Mouse (Mus musculus): ENCODE results near the gene Ifi207.
"Not testable (repeated sequence)": the region's sequence is repeated elsewhere in the genome, so short reads cannot be mapped to it uniquely, and the experiment has no call there.

The Ifi207 gene

DNA sequence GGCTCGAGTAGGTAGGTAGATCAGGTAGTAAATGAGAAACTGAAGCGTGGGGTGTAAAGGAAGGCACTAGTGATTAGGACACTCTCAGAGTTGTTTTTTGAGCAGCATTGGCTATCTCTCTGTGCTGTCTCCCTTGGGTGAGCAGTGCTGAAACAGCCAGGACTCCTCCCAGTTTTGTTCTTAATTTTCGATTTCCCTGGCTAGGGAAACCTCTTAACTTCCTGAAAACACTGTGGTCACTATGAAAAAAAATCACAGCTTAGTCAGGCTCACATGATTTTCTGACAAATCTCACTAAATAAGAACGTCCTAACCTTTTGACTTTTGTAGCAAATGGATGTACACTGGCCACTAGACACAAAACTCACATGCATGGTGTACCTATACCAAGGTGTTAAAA is at the start of gene Ifi207:
Gene Ifi207, minus strand, starts transcription at position 92 of the 400 bp plus-strand sequence.
- no peak for DNase-seq (ENCODE audit: low read depth, low spot score)

- DNase-seq (ENCODE audit: low read depth, low spot score) = not testable (repeated sequence)
Observed at GRCm38 (mm10) chr1:173773457-173773856, 31.9 kb upstream of the Ifi207 start.

- not testable (repeated sequence) for DNase-seq (ENCODE audit: low read depth, low spot score)
Observed at GRCm38 (mm10) chr1:173766848-173767617, 25.5 kb upstream of the Ifi207 start, which contains the start of gene Ifi204. Ifi204 (minus strand) TSS chr1:173766943.

- not testable (repeated sequence) for DNase-seq (ENCODE audit: low read depth, low spot score)
Observed at GRCm38 (mm10) chr1:173760032-173760431, 18.5 kb upstream of the Ifi207 start.

DNA sequence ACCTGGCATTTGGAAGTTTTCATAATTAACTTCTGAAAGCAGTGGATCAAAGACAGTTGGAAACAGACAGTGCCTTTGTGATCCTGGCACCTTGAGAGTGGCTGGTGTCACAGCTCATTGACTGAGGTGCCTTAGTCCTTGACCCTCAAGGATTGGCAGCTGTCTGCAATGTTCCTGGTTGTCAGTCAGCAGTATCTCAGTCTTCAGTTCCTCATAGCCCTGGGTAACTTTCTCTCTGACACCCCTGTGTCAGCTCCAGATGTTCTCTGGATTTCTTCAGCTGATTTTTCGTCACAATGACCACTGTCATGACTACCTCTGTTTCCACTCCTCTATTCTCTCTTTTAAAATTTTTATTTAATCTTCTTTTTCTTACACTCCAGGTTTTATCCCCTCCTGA is 715 bp upstream of the Ifi207 start:
- DNase-seq (ENCODE audit: low read depth, low spot score) = no peak

DNA sequence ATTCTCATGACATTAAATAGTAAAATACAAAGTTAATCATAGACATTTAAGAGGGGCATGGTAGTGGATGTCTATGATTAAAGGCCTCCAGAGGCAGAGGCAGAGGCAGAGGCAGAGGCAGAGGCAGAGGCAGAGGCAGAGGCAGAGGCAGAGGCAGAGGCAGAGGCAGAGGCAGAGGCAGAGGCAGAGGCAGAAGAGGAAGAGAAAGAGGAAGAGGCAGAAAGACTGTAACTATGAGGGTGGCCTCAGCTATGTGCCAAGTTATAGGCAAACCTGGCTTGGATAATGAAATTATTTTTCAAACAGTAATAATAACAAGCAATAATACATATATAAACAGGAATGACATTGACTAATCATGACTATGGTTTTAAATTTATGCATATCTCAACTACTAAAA is 1.0 kb downstream of the Ifi207 start:
- DNase-seq (ENCODE audit: low read depth, low spot score) = no peak

DNA sequence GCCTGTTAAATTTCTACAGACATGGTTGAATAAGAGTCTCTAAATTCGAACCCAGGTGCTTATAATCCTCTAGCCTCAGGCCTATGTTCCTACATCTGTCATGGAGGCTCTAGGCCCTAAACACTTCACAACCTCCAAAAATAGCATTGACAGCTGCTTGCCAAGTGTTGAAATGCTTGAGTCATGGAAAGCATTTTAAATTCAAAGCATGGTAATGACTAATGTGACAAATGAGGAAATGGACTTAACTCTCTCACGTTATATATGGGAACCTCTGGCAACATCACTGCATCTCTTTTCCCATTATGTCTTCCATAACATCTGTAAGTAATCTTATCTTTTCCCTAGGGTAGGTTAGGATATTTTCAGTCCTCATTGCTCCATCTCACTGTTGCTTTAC is 4.6 kb downstream of the Ifi207 start:
- DNase-seq (ENCODE audit: low read depth, low spot score) = no peak

DNA sequence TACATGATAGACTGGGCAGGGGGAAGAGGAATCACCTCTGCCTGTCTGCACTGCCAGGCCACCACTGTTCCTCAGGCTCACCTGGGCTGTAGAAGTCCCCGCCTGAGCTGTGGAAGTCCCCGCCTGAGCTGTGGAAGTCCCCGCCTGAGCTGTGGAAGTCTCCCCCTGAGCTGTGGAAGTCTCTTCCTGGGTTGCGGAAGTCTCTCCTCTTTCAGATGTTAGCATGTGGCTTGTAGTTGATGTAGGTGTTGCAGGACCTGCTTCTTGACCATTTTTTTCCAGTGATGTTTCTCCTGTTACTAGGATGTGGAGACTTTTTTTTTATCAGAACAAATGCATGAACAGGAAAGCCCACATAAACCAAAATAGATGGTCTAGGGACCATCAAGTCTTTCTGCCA is 6.5 kb downstream of the Ifi207 start:
- DNase-seq (ENCODE audit: low read depth, low spot score) = not testable (repeated sequence)

DNA sequence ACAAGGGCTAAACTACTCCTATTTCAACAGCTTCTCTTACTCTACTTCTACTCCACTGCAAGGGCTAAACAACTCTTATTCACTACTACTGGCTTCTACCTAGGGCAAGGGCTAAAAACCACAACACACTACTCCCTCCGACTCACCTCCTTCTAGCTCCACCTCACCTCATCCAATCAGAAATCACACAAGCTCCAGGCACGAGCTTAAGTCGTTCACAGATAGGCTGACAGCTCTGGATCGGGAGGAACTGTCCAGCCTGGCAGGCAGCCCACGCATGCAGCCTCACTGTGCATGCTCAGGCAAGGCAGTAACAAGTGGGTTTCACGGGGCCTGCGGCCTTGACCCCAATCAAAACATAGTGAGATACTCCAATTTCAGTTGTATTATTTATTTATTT is 8.3 kb downstream of the Ifi207 start:
- no peak for DNase-seq (ENCODE audit: low read depth, low spot score)

- DNase-seq (ENCODE audit: low read depth, low spot score) = no peak
Observed at GRCm38 (mm10) chr1:173694270-173694669, 47.3 kb downstream of the Ifi207 start.

DNA sequence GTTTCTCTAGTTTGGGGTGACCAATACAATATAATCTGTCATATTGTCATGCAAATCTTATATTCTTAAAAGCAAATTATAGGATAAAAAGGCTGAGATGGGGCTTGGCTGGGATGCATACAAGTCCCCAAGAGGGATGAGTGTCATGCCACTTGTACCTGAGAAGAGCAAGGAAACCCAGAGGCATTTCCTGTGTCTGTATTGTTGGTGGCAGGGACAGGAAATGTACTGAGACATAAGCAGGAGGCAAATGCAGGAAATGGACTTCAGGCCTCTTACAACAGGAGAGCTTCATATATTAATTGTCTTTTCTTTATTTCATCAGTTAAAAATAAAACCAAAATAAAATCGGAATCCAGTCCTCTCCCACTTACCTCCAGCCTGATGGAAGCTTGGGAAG is 62.9 kb downstream of the Ifi207 start:
- DNase-seq (ENCODE audit: low read depth, low spot score) = not testable (repeated sequence)

DNA sequence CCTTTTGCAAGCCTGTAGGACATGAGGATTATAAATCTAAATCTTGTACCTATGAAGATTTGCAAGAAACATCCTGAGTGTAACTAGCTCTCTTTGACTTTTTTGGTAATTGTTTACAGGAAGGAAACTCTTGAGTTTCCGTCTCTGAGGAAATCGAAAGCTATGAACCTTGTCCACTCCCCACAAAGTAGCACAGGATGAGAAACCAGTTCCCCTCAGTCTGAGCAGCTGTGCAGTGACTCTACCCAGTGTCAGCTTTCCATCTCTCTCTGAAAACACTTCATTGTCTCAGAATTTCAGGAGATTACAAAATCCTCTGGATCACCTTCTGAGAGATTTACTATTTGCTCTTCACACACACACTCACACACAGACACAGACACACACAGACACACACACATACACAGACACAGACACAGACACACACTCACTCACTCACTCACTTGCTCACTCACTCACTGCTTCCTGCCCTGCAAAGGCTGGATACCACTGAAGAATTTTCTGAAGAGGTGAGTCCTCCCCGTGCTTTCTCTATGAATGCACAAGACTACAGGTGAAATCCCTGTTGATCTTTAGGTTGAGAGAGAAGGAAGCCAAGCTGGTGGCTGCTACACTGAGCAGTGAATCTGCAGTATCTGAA is 68.0 kb downstream of the Ifi207 start, which contains the start of gene Ifi208:
Gene Ifi208, plus strand, starts transcription at position 218 of the 640 bp plus-strand sequence.
- DNase-seq (ENCODE audit: low read depth, low spot score) = not testable (repeated sequence)

Data from brain, embryonic 18.5 days (tissue).